Mouse (Mus musculus) MEL (cell line): ENCODE results near the gene Gm20604. TPM values are rescaled to one million over a fixed set of nuclear protein-coding genes. Genes with fewer than 3 reads are reported as not detected.

Experiments used
- DNase-seq: peaks from one replicate; pipeline ENCODE4 v3.0.0; 2011; ENCODE audit warnings: low read depth, low spot score
- H3K27ac ChIP-seq: 2 replicates; pipeline ENCODE4 v1.5.1; 2012; ENCODE audit warnings: low read depth, mild to moderate bottlenecking, control low read depth, low read length, moderate library complexity; ENCODE audit not compliant: control insufficient read depth
- H3K27me3 ChIP-seq, 2 experiments: fragments of 150-350 bp in 1 of 2; sonication (generic) in 1 of 2; 2 replicates each; pipeline ENCODE4 v1.6.1; 2012; ENCODE audit warnings: low read length in 2 of 2, mild to moderate bottlenecking in 2 of 2, improper control_type of control experiment in 1 of 2, moderate library complexity in 1 of 2; ENCODE audit not compliant: insufficient read depth in 2 of 2, control insufficient read depth in 1 of 2
- H3K36me3 ChIP-seq, 2 experiments: 2 replicates each; pipeline ENCODE4 v1.6.1; 2012 to 2014; ENCODE audit warnings: low read length in 2 of 2, improper control_type of control experiment in 1 of 2, inconsistent platforms in 1 of 2, mild to moderate bottlenecking in 1 of 2; ENCODE audit not compliant: insufficient read depth in 2 of 2, control insufficient read depth in 1 of 2
- H3K4me1 ChIP-seq, 2 experiments: fragments of 150-350 bp in 1 of 2; sonication (generic) in 1 of 2; 2 replicates each; pipeline ENCODE4 v1.6.1; 2012; ENCODE audit warnings: low read length in 2 of 2, improper control_type of control experiment in 1 of 2, mild to moderate bottlenecking in 1 of 2; ENCODE audit not compliant: insufficient read depth in 2 of 2, control insufficient read depth in 1 of 2
- H3K4me3 ChIP-seq, 2 experiments: fragments of 150-350 bp in 1 of 2; sonication (generic) in 1 of 2; 2 replicates each; pipeline ENCODE4 v1.5.1; 2012; ENCODE audit warnings: low read depth in 2 of 2, low read length in 2 of 2, mild to moderate bottlenecking in 2 of 2, moderate library complexity in 2 of 2, control low read depth in 1 of 2, improper control_type of control experiment in 1 of 2; ENCODE audit not compliant: control insufficient read depth in 1 of 2, insufficient read depth in 1 of 2
- H3K79me2 ChIP-seq: 2 replicates; pipeline ENCODE4 v1.6.1; 2012; ENCODE audit warnings: mild to moderate bottlenecking, low read length, moderate library complexity; ENCODE audit not compliant: control insufficient read depth, poor library complexity, insufficient read depth
- H3K9ac ChIP-seq: 2 replicates; pipeline ENCODE4 v1.6.1; 2012; ENCODE audit warnings: low read depth, mild to moderate bottlenecking, control low read depth, low read length, moderate library complexity; ENCODE audit not compliant: control insufficient read depth, poor library complexity, severe bottlenecking
- H3K9me3 ChIP-seq: fragments of 150-350 bp; sonication (generic); replicated peaks from 2 replicates; pipeline ENCODE4 v1.6.1; 2012; ENCODE audit warnings: mild to moderate bottlenecking, low read length, improper control_type of control experiment, moderate library complexity; ENCODE audit not compliant: insufficient read depth
- CHD1 ChIP-seq: IDR thresholded peaks from 2 replicates; pipeline ENCODE4 v1.6.1; 2012; ENCODE audit warnings: low read depth, mild to moderate bottlenecking, inconsistent platforms, low read length, improper control_type of control experiment
- CHD2 ChIP-seq: IDR thresholded peaks from 2 replicates; pipeline ENCODE4 v1.6.1; 2011; ENCODE audit warnings: low read length, improper control_type of control experiment
- CTCF ChIP-seq, 3 experiments: IDR thresholded peaks in 2 of 3; conservative IDR thresholded peaks in 1 of 3; 2 replicates each; pipeline ENCODE4 v1.5.1; 2011 to 2012; ENCODE audit warnings: low read length in 3 of 3, low read depth in 2 of 3, mild to moderate bottlenecking in 2 of 3, improper control_type of control experiment in 1 of 3, inconsistent platforms in 1 of 3, mixed read lengths in 1 of 3, moderate library complexity in 1 of 3; ENCODE audit not compliant: control insufficient read depth in 1 of 3, insufficient read depth in 1 of 3, poor library complexity in 1 of 3, severe bottlenecking in 1 of 3
- ETS1 ChIP-seq: IDR thresholded peaks from 2 replicates; pipeline ENCODE4 v1.6.1; 2012; ENCODE audit warnings: low read depth, mild to moderate bottlenecking, inconsistent platforms, low read length, improper control_type of control experiment, moderate library complexity
- GABPA ChIP-seq: IDR thresholded peaks from 2 replicates; pipeline ENCODE4 v1.6.1; 2012; ENCODE audit warnings: low read depth, mild to moderate bottlenecking, inconsistent platforms, low read length, improper control_type of control experiment, moderate library complexity
- KAT2A ChIP-seq: conservative IDR thresholded peaks from 2 replicates; pipeline ENCODE4 v1.6.1; 2012; ENCODE audit warnings: low read depth, low read length, improper control_type of control experiment, inconsistent platforms
- MAFK ChIP-seq: IDR thresholded peaks from 2 replicates; pipeline ENCODE4 v1.6.1; 2011; ENCODE audit warnings: low read depth, mild to moderate bottlenecking, low read length, improper control_type of control experiment, borderline replicate concordance
- MAZ ChIP-seq: IDR thresholded peaks from 2 replicates; pipeline ENCODE4 v1.6.1; 2012; ENCODE audit warnings: low read depth, mild to moderate bottlenecking, inconsistent platforms, low read length, improper control_type of control experiment
- MEF2A ChIP-seq: IDR thresholded peaks from 2 replicates; pipeline ENCODE4 v1.6.1; 2014; ENCODE audit warnings: low read depth, mild to moderate bottlenecking, inconsistent platforms, low read length, improper control_type of control experiment; ENCODE audit not compliant: poor library complexity, insufficient replicate concordance, severe bottlenecking; ENCODE audit errors: extremely low read depth
- MXI1 ChIP-seq: IDR thresholded peaks from 2 replicates; pipeline ENCODE4 v1.6.1; 2011; ENCODE audit warnings: mild to moderate bottlenecking, low read depth, low read length, improper control_type of control experiment
- MYC ChIP-seq: IDR thresholded peaks from 2 replicates; pipeline ENCODE4 v1.6.1; 2011; ENCODE audit warnings: low read depth, mild to moderate bottlenecking, low read length, improper control_type of control experiment, moderate library complexity
- NRF1 ChIP-seq: IDR thresholded peaks from 2 replicates; pipeline ENCODE4 v1.6.1; 2014; ENCODE audit warnings: low read depth, mild to moderate bottlenecking, inconsistent platforms, low read length, improper control_type of control experiment, moderate library complexity; ENCODE audit not compliant: poor library complexity, insufficient read depth, severe bottlenecking
- RCOR1 ChIP-seq: IDR thresholded peaks from 2 replicates; pipeline ENCODE4 v1.6.1; 2012; ENCODE audit warnings: low read depth, mild to moderate bottlenecking, inconsistent platforms, low read length, improper control_type of control experiment
- SMC3 ChIP-seq: IDR thresholded peaks from 2 replicates; pipeline ENCODE4 v1.6.1; 2011; ENCODE audit warnings: low read depth, low read length, improper control_type of control experiment
- TAL1 ChIP-seq: IDR thresholded peaks from 2 replicates; pipeline ENCODE4 v1.6.1; 2012; ENCODE audit warnings: mild to moderate bottlenecking, inconsistent platforms, low read length, moderate library complexity, mixed read lengths
- TCF12 ChIP-seq: IDR thresholded peaks from 2 replicates; pipeline ENCODE4 v1.6.1; 2014; ENCODE audit warnings: low read depth, mild to moderate bottlenecking, inconsistent platforms, low read length, improper control_type of control experiment, moderate library complexity
- USF2 ChIP-seq, 2 experiments: IDR thresholded peaks; 2 replicates each; pipeline ENCODE4 v1.6.1; 2011 to 2012; ENCODE audit warnings: improper control_type of control experiment in 2 of 2, low read length in 2 of 2, borderline replicate concordance in 1 of 2, inconsistent platforms in 1 of 2, low read depth in 1 of 2, mild to moderate bottlenecking in 1 of 2; ENCODE audit not compliant: insufficient read depth in 1 of 2
- ZC3H11A ChIP-seq: IDR thresholded peaks from 2 replicates; pipeline ENCODE4 v1.6.1; 2012; ENCODE audit warnings: low read depth, mild to moderate bottlenecking, inconsistent platforms, low read length, improper control_type of control experiment
- ZKSCAN1 ChIP-seq: IDR thresholded peaks from 2 replicates; pipeline ENCODE4 v1.6.1; 2012; ENCODE audit warnings: low read depth, mild to moderate bottlenecking, inconsistent platforms, low read length, improper control_type of control experiment, moderate library complexity
- ZMIZ1 ChIP-seq: IDR thresholded peaks from 2 replicates; pipeline ENCODE4 v1.6.1; 2012; ENCODE audit warnings: low read depth, mild to moderate bottlenecking, inconsistent platforms, low read length, improper control_type of control experiment, moderate library complexity
- ZNF384 ChIP-seq: IDR thresholded peaks from 2 replicates; pipeline ENCODE4 v1.6.1; 2012; ENCODE audit warnings: low read depth, mild to moderate bottlenecking, inconsistent platforms, low read length, improper control_type of control experiment
- polyA plus RNA-seq, 2 experiments: library from polyadenylated mRNA; stranded (reverse) in 1 of 2; unstranded in 1 of 2; fragments of >175 nt in 1 of 2; fragments of >200 nt in 1 of 2; gene quantifications; 2 replicates each; pipeline versions ENCODE4 v1.2.1 to v1.2.4; 2012; ENCODE audit warnings: low replicate concordance in 2 of 2, low read depth in 1 of 2; ENCODE audit not compliant: insufficient read length in 2 of 2, insufficient read depth in 1 of 2, missing spikeins in 1 of 2
- total RNA-seq: library from RNA; depleted of rRNA; stranded (reverse); fragments of 300-350 nt; gene quantifications from 2 replicates; pipeline ENCODE4 v1.2.3, GENCODE M21; 2012

The Gm20604 gene
- total and polyA plus RNA-seq, 3 experiments = 7.9 to 8.8 TPM; not detected in 1

GRCm38 (mm10) chr12:102779452-102779851 is 21.0 kb upstream of the Gm20604 start:
- peaks cover 0 to 4% of the 10 kb centered on the region in 2 experiments; a peak in 2 of 4 replicates for H3K36me3 ChIP-seq
- no peak overlapping the region for H3K27ac ChIP-seq
- no peaks in the 10 kb centered on the region for H3K9me3 ChIP-seq
- H3K9ac ChIP-seq = no peak overlapping the region
- H3K79me2 ChIP-seq = no peaks in the 10 kb centered on the region
- peak; percentile 61 for DNase-seq
- no peaks in the 10 kb centered on the region for H3K27me3 ChIP-seq
- H3K4me1 ChIP-seq = no peaks in the 10 kb centered on the region
- H3K4me3 ChIP-seq = no peak overlapping the region
- peak; percentile 14 to 39 (median 14); a peak in 4 of 6 replicates for TF ChIP-seq CTCF (IDR thresholded peaks at IDR 0.05 in 2 of 3, conservative IDR thresholded peaks at IDR 0.05 in 1 of 3; ENCODE audit: control insufficient read depth in 1 of 3, insufficient read depth in 1 of 3, low read depth in 2 of 3, low read length in 3 of 3, poor library complexity in 1 of 3, severe bottlenecking in 1 of 3)
- no peak for TF ChIP-seq MYC
- TF ChIP-seq SMC3 = peak; percentile 38
- 0 out of 2 replicates have a peak, but pooled peaks have one; percentile 13 for TF ChIP-seq ZC3H11A
- TF ChIP-seq, all 39 proteins: peak for 3

DNA sequence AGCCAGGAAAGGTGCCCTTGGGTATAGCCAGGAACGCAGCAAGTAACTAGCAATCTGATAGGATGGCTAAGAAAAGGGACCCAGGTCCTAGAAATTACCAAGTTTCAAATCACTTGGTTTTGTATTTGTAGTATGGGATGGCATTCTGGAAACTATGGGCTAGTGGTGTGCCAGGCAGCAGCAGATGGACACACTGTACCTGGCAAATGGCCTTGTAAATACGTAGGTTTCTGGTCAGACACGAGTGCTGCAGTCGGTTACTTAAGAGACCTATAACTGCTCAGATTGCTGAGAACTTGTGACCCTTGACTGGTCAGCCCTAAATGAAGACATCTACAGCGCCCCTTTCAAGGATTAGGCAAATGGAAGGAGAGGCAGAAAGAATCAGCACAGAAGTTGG is 19.7 kb upstream of the Gm20604 start:
- Histone ChIP-seq H3K4me1 (no peaks in the 10 kb centered on the region), H3K27me3 (no peaks in the 10 kb centered on the region), H3K36me3 (peaks cover 0 to 4% of the 10 kb centered on the region in 2 experiments; a peak in 2 of 4 replicates), H3K9ac (no peak overlapping the region), H3K79me2 (no peaks in the 10 kb centered on the region), H3K9me3 (no peaks in the 10 kb centered on the region), H3K4me3 (no peak overlapping the region), H3K27ac (no peak overlapping the region)
- TF ChIP-seq TCF12 = no peak
- TF ChIP-seq ZKSCAN1 = no peak
- TF ChIP-seq MXI1 = no peak
- no peak for TF ChIP-seq GABPA
- no peak for TF ChIP-seq TAL1
- no peak for TF ChIP-seq MAZ
- TF ChIP-seq MEF2A = no peak
- TF ChIP-seq USF2 (IDR thresholded peaks at IDR 0.05; ENCODE audit: borderline replicate concordance in 1 of 2, insufficient read depth in 1 of 2, low read depth in 1 of 2, low read length in 2 of 2) = no peak
- no peak for DNase-seq

GRCm38 (mm10) chr12:102776035-102776434 is 17.6 kb upstream of the Gm20604 start:
- Histone ChIP-seq H3K27ac (no peak overlapping the region), H3K9me3 (no peaks in the 10 kb centered on the region), H3K27me3 (no peaks in the 10 kb centered on the region), H3K4me1 (no peaks in the 10 kb centered on the region), H3K36me3 (peaks cover 0 to 13% of the 10 kb centered on the region in 2 experiments; a peak in 2 of 4 replicates), H3K9ac (no peak overlapping the region), H3K4me3 (no peak overlapping the region), H3K79me2 (no peaks in the 10 kb centered on the region)
- DNase-seq = no peak
- no peak for TF ChIP-seq ZMIZ1
- TF ChIP-seq MAFK = no peak
- TF ChIP-seq USF2 (IDR thresholded peaks at IDR 0.05; ENCODE audit: borderline replicate concordance in 1 of 2, insufficient read depth in 1 of 2, low read depth in 1 of 2, low read length in 2 of 2) = no peak
- TF ChIP-seq ZNF384 = no peak
- no peak for TF ChIP-seq ETS1
- no peak for TF ChIP-seq KAT2A
- no peak for TF ChIP-seq RCOR1
- no peak for TF ChIP-seq CHD1
- TF ChIP-seq CHD2 = no peak
- no peak for TF ChIP-seq NRF1
